Mouse (Mus musculus): Measurements from ENCODE around the gene Magi3. TPM values are rescaled to one million over a fixed set of nuclear protein-coding genes. Genes with fewer than 3 reads are reported as not detected.

Gene Magi3
- total RNA-seq, 2 experiments from 2014 or later: 28.8 to 29.9 TPM

- DNase-seq (ENCODE audit: extremely low spot score in 1 of 2, low spot score in 1 of 2): peak; percentile 35 to 42
Observed at GRCm38 (mm10) chr3:104219531-104220294, 461 bp downstream of the Magi3 start.

DNA sequence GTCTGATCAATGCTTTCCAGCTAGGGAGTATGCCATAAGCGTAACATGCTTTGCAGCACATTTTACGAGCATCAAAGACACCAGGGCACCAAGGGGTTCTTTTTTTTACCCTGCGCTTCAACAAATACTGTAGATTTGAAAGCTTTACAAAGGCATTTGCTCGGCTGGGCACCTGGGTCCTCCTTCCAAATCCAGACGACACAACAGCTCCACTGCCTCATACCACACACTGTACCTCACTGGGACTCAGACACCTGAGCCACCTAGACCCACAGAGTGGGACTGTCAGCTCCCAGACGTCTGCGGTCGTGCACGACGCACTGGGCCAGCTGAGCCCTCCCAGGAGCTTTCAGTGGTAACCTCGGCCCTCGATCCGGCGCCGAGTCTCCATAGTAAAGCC lies 1.2 kb downstream of the Magi3 start:
- peak; percentile 8 to 14 for DNase-seq (ENCODE audit: extremely low spot score in 1 of 2, low spot score in 1 of 2)

DNA sequence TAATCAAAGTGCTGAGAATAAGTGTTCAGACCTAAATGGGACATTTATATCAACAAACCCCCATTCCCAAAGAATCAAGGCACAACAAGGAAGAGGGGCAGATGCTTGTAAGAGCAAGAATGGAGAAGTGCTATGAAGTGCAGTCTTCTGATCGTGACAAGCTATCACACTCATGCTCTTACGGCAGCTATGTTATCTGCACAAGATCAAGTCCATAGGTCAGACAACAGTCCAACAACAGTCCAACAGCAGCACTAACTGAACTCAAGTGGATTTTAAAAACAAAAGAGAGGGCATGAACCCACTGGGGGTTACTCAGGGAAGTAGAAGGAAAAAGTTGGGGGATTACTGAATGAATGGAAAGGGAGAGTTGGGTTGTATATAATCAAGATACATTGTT lies 30.4 kb downstream of the Magi3 start:
- DNase-seq (ENCODE audit: extremely low spot score in 1 of 2, low spot score in 1 of 2): no peak

GRCm38 (mm10) chr3:104189234-104189633 lies 30.9 kb downstream of the Magi3 start:
- no peak for DNase-seq (ENCODE audit: extremely low spot score in 1 of 2, low spot score in 1 of 2)

DNA sequence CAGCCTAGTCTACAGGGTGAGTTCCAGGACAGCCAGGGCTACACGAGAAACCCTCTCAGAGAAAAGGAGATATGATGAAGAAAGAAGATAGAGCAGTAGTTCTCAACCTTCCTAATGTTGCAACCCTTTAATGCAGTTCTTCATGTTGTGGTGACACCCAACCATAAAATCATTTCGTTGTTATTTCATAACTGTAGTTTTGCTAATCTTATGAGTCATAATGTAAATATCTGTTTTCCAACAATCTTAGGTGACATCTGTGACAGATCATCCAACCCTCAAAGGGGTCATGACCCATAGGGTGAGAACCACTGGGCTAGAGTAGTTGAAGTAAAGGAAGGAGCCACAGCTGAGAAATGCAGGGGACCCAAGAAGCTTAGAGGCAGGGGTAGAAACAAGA lies 35.9 kb downstream of the Magi3 start:
- no peak for DNase-seq (ENCODE audit: extremely low spot score in 1 of 2, low spot score in 1 of 2)

GRCm38 (mm10) chr3:104183656-104184055 lies 36.5 kb downstream of the Magi3 start:
- DNase-seq (ENCODE audit: extremely low spot score in 1 of 2, low spot score in 1 of 2): no peak

DNA sequence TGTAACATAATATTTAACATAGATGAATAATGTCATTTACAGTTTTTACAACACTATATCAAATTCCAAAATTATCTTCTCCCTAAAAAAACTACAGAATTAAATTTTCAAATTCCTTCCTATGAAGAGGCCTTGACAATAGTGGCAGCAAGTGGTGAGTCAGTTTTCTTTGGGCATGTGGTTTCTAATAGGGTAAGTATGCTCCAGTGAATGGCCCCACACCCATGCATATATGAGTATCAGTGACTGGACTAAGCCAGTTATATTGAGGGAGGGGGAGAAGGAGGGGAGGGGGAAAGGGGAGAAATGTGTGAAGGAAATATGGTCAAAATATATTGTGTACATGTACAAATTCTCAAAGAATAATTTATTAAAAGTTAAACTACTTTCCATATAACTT lies 37.5 kb downstream of the Magi3 start:
- DNase-seq (ENCODE audit: extremely low spot score in 1 of 2, low spot score in 1 of 2): no peak

- no peak for DNase-seq (ENCODE audit: extremely low spot score in 1 of 2, low spot score in 1 of 2)
Observed at GRCm38 (mm10) chr3:104161347-104161746, 58.8 kb downstream of the Magi3 start.

DNA sequence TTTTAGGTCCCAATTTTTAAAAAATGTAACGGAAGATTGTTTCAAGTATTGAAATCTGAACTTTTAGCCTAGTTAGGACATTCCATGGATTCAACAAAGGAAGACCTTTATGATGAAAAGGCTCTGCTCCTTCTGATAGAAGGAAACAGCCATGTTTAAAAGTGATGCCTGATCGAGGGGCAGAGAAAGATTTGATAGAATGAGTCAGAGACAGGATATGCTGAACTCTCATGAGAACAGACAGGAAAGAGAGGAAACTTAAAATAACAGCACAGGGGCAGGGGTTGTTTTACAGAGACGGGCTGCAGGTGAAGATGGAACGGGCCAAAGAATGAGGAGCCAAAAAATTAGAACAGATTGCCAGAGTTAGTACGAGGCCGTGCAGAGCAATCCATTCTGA lies 59.6 kb downstream of the Magi3 start:
- DNase-seq (ENCODE audit: extremely low spot score in 1 of 2, low spot score in 1 of 2): no peak

DNA sequence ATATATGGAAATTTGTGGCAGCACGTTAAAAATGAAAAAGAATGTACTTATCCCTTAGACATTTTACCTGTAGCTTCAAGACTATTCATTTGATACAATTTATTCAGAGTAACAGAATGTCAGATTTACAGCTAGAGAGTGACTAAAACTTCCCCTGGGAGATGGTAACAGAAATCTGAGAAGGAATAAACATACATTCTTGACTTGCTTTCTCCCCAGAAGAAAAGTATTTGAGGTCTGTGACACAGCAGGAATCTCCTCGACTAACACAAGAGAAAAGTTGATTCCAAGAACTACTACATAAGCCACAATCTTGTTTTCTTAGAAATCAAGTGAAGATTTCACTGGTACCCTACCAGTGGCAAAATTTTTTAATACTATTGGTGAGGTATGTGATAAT lies 70.0 kb downstream of the Magi3 start:
- no peak for DNase-seq (ENCODE audit: extremely low spot score in 1 of 2, low spot score in 1 of 2)

GRCm38 (mm10) chr3:104142376-104142775 lies 77.8 kb downstream of the Magi3 start:
- DNase-seq (ENCODE audit: extremely low spot score in 1 of 2, low spot score in 1 of 2): no peak

GRCm38 (mm10) chr3:104138953-104139450 lies 81.2 kb downstream of the Magi3 start:
- no peak for DNase-seq (ENCODE audit: extremely low spot score in 1 of 2, low spot score in 1 of 2)

DNA sequence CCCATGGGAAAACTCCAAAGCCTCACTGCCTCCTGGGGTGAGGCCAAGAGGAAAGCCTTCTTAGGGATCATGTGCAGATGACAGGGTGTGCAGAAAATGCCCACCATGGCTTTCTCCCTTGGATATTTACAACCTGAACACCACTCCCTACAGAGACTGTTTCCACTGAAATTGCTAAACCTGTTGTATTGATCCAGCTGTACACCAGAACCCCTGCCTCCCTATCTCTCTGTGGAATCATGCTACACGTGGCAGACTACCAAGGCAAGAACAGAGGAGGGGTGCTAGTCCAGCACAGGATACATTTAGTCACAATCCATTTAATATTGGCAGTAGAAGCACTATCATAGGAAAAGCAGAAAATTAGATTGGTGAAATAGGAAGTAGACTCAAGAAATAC lies 94.5 kb downstream of the Magi3 start:
- DNase-seq (ENCODE audit: extremely low spot score in 1 of 2, low spot score in 1 of 2): no peak

GRCm38 (mm10) chr3:104123846-104124245 lies 96.3 kb downstream of the Magi3 start:
- no peak for DNase-seq (ENCODE audit: extremely low spot score in 1 of 2, low spot score in 1 of 2)

DNA sequence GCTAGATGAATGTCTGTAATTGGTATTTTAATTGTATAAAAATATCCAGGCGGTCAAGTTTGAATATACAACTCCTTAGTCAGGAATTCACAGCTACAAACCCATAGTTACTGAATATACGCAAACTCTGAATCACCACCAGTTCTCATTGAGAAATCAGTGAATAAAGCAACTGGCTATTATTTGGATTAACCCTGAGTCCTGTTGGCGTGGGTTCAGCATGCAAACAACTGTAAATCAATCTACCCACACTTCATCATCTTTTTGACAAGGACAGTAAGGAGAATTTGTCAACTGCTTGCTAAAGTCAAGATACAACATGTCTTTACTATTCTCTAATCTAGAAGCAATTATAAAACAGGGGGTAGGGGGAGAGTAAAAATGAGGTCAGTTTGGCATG lies 110.7 kb downstream of the Magi3 start:
- DNase-seq (ENCODE audit: extremely low spot score in 1 of 2, low spot score in 1 of 2): no peak

DNA sequence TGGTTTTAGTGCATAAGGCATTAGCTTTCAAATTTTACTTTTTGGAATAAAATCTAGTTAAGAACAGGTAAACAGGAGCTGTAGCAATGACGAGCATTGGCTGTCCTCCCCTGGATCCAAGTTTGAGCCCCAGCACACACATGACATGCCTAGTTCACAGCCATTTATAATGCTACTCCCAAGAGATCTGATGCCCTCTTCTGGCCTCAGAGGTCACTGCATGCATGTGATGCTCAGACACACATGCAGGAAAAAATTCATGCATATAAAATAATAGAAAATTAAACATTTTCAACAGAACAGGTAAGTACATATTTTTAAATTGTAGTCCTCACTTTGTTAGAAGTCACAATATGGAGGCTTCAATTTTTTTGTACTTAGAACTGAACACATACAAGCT lies 115.2 kb downstream of the Magi3 start:
- peak in 1 of 2 experiments; percentile 42 for DNase-seq (ENCODE audit: extremely low spot score in 1 of 2, low spot score in 1 of 2)

DNA sequence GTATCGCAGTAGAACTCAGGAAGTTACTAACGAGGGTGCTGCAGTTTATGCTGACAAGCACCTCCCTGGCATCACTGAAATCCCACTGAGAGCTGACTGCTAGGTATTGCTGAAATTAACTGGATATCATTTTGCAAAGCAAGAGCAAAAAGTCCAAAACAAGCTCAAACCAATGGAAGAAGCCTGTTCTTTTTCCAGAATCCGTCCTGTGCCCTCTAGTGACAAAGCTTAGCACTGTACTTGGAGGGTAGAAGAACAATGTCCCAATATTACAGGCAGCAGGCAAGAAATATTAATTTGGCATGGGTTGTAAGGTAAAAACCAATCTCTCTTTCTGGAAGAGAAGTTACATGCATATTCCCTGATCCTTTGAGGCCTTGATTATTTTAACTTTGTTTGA lies 118.5 kb downstream of the Magi3 start:
- no peak for DNase-seq (ENCODE audit: extremely low spot score in 1 of 2, low spot score in 1 of 2)

DNA sequence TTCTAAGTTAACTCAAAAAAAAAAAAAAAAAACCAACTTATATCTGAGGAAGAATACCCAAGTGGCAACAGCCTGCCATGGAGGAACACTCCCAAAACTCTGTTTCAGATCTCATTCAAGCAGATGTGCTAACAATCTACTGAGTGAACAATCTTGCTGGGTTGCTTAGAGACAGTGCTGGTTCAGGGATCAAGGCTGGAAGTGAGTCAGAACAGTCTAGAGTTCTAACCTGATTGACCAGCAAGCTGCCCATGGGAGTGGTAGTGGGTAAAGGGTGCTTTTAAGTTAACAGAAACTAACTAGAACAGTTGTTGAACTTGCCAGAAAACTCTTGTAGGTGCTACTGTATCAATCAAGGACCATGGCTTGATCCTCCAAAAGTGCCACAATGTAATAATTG lies 118.9 kb downstream of the Magi3 start:
- no peak for DNase-seq (ENCODE audit: extremely low spot score in 1 of 2, low spot score in 1 of 2)

- no peak for DNase-seq (ENCODE audit: extremely low spot score in 1 of 2, low spot score in 1 of 2)
Observed at GRCm38 (mm10) chr3:104095936-104096335, 124.2 kb downstream of the Magi3 start.

DNA sequence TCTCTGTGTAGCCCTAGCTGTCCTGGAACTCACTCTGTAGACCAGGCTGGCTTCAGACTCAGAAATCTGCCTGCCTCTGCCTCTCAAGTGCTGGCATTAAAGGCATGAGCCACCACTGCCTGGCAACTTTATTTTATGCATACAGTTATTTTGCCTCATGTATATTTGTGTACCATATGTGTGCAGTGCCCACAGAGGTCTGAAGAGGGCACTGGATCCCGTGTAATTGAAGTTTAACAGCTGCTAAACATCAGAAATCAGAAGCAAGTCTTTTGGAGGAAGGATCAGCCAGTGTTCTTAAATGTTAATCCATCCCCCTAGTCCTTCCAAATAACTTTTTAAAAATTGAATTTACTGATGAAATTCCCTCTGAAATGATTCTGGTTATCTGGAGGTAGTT lies 125.5 kb downstream of the Magi3 start:
- DNase-seq (ENCODE audit: extremely low spot score in 1 of 2, low spot score in 1 of 2): no peak

DNA sequence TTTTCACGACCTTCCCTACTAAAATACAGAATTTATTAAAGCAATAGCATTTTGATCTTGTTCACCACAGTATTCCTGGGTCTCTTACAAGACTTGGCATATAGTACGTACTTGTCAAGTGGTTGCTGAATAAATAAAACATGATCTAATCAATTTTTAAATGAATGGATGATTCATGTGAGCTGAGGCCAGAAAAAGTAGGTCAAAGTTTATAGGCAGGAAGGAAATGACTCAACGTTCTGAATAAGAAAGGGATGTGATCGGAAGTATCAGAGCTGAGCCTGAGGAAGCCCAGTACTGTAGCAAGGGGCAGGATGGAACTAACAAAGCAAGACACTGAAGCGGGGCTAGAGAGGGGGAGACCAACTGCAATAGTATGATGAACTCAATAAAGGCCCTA lies 127.4 kb downstream of the Magi3 start:
- no peak for DNase-seq (ENCODE audit: extremely low spot score in 1 of 2, low spot score in 1 of 2)

DNA sequence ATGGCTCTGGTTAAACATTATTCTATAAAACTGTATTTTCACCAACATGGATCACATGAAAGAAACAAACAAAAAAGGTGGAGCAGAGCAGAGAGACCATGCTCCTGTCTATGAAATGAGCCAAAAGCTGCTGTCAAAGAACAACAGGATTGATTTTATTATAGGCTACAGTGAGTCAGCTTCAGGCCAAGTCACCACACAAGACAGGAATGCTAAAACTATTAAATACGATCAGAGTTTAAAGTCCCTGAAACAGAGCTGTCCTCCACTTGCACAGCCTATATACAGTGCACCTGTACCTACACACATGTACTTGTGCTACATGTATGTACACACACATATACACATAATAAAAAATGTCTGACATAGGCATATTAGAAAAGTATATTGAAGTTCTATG lies 138.1 kb downstream of the Magi3 start:
- DNase-seq (ENCODE audit: extremely low spot score in 1 of 2, low spot score in 1 of 2): no peak

DNA sequence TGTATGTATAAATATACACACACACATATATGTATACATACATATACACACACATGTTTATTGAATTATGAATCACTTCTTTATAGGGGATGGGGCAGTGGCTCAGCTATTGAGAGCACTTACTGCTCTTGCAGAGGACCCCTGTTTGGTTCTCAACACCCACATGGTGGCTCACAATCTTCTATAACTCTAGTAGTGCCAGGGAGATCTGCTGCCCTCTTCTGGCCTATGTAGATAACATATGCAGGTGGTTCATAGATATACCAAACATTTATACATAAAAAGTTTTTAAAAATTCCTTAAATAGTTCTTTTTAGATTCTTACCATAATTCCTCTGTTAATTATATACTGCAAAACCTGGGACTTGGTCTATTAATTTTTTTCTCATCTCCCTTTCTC lies 141.4 kb downstream of the Magi3 start:
- DNase-seq (ENCODE audit: extremely low spot score in 1 of 2, low spot score in 1 of 2): no peak

Data from layer of hippocampus, postnatal 25 days (tissue).